9 mouse cellular contexts compared by ENCODE assay signal in the genomic region with DNA sequence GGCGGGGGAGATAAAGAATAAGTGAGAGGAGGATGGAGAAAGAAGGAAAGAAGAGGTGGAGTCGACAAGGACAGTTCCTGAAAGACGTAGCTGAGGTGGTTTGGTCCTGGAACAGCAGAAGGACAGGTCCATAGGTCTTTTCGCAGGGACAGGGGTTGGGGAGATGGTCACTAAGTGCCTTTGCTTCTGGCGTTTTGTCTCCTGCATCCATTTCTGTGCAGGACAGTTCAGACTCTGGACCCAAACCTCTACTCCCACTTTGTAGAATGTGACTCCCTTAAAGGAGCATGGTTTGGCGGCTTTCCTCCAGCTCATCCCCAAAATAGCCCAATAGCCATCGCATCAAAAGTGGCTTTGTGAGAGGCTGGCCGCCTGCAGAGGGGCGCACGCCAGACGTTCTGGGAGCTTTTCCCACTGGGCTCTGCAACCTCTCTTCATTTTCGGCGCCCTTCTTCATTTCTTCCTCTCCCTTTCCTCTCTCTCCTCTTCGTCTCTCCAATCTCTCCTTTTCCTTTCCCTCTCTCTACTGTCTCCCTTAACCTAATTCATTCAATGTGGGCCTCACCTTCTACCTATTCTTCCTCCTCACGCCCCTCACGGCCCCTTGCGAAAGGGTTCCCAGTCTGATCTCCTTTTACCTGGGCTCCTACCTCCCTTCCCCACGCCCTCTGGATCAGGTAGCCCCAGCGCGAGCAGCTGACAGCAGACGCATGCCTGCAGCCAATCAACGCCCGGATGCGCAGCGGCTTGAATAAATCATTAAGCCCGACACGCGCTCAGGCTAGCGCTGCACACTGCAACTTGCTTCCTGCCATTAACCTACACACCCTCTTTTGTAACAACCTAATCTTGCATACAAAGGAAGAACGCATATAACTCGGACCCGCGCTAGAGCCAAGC. TPM values are rescaled to one million over a fixed set of nuclear protein-coding genes. Genes with fewer than 3 reads are reported as not detected.
A peak's percentile ranks its signal among the peaks of the same experiment; 100 is the strongest.
DNase-seq lines count a peak whose midpoint lies in the region; ATAC-seq lines count a peak whose summit lies in the region.
"Had no signal": no experiment of that assay in that cellular context is flagged by ENCODE, and none has a peak within 500 bp of the region (broad histone marks: within the 10 kb centered on the region; RNA-seq: fewer than 3 reads in every experiment).

No protein-coding gene starts in this region.

- no peaks in the 10 kb centered on the region for H3K36me3 ChIP-seq in heart, embryonic 16.5 days (ENCODE audit: control insufficient read depth, insufficient read depth)
- H3K36me3 ChIP-seq in embryonic facial prominence, embryonic 15.5 days, result no peaks in the 10 kb centered on the region
- no peaks in the 10 kb centered on the region for H3K36me3 ChIP-seq in kidney, embryonic 14.5 days (ENCODE audit: control insufficient read depth, insufficient read depth, low read length)
- no peaks in the 10 kb centered on the region for H3K36me3 ChIP-seq in midbrain, embryonic 11.5 days (ENCODE audit: control insufficient read depth, insufficient read depth, low read length)

- no peak for DNase-seq in heart, adult 8-10 months (ENCODE audit: low spot score)
- DNase-seq in midbrain, embryonic 11.5 days (ENCODE audit: low spot score, missing footprints), result peak; percentile 94
- DNase-seq in yolk sac, embryonic 10.5 days (ENCODE audit: low spot score), result peak; percentile 61
- DNase-seq in gastrocnemius, postnatal 10 days, result no peak
- DNase-seq in urinary bladder, postnatal 25 days (ENCODE audit: low spot score), result no peak

- no peaks in the 10 kb centered on the region for H3K9me3 ChIP-seq in heart, embryonic 16.5 days (replicated peaks; ENCODE audit: control insufficient read depth, low read length)
- H3K9me3 ChIP-seq in embryonic facial prominence, embryonic 15.5 days (replicated peaks), result no peaks in the 10 kb centered on the region
- no peaks in the 10 kb centered on the region for H3K9me3 ChIP-seq in kidney, embryonic 14.5 days (ENCODE audit: control insufficient read depth, low read length)
- H3K9me3 ChIP-seq in midbrain, embryonic 11.5 days (ENCODE audit: control insufficient read depth, low read length), result no peaks in the 10 kb centered on the region

- H3K4me3 ChIP-seq in heart, embryonic 16.5 days (ENCODE audit: low read length), result peak overlapping the region; percentile 19
- H3K4me3 ChIP-seq in embryonic facial prominence, embryonic 15.5 days (replicated peaks), result peak overlapping the region; percentile 23
- no peak overlapping the region for H3K4me3 ChIP-seq in kidney, embryonic 14.5 days (ENCODE audit: low read length)
- H3K4me3 ChIP-seq in midbrain, embryonic 11.5 days (ENCODE audit: low read depth, low read length), result peak overlapping the region; percentile 29

- H3K4me1 ChIP-seq in heart, embryonic 16.5 days (ENCODE audit: control insufficient read depth, insufficient read depth, low read length), result peaks cover 7% of the 10 kb centered on the region
- peaks cover 11% of the 10 kb centered on the region for H3K4me1 ChIP-seq in embryonic facial prominence, embryonic 15.5 days
- peaks cover 7% of the 10 kb centered on the region; the same call in 1 of the 2 replicates for H3K4me1 ChIP-seq in kidney, embryonic 14.5 days (ENCODE audit: control insufficient read depth, insufficient read depth, low read length)
- peaks cover 45% of the 10 kb centered on the region for H3K4me1 ChIP-seq in midbrain, embryonic 11.5 days (ENCODE audit: control insufficient read depth, insufficient read depth, low read length)

- ATAC-seq in heart, embryonic 16.5 days (replicated peaks; ENCODE audit: extremely low read depth, insufficient read depth, low FRiP score), result no peak
- peak; percentile 57; the same call in 1 of the 2 replicates for ATAC-seq in embryonic facial prominence, embryonic 15.5 days (ENCODE audit: insufficient number of reproducible peaks, low FRiP score, low TSS enrichment, low read depth)
- peak; percentile 68 for ATAC-seq in kidney, embryonic 14.5 days (ENCODE audit: low FRiP score, low TSS enrichment)
- peak; percentile 33; the same call in 1 of the 2 replicates for ATAC-seq in midbrain, embryonic 11.5 days (ENCODE audit: low FRiP score)

- 2% methylated on average over 33 of the region's 33 CpGs for WGBS in heart, embryonic 16.5 days
- WGBS in embryonic facial prominence, embryonic 15.5 days, result under 1% methylated on average over 33 of the region's 33 CpGs
- under 1% methylated on average over 33 of the region's 33 CpGs for WGBS in kidney, embryonic 14.5 days
- under 1% methylated on average over 33 of the region's 33 CpGs for WGBS in midbrain, embryonic 11.5 days

- peaks cover 76% of the 10 kb centered on the region for H3K27me3 ChIP-seq in heart, embryonic 16.5 days (ENCODE audit: control insufficient read depth, insufficient read depth, low read length)
- peaks cover 78% of the 10 kb centered on the region for H3K27me3 ChIP-seq in embryonic facial prominence, embryonic 15.5 days
- H3K27me3 ChIP-seq in kidney, embryonic 14.5 days (ENCODE audit: control insufficient read depth, insufficient read depth, low read length), result peaks cover 74% of the 10 kb centered on the region
- H3K27me3 ChIP-seq in midbrain, embryonic 11.5 days (ENCODE audit: control insufficient read depth, insufficient read depth, low read length), result no peaks in the 10 kb centered on the region

- H3K9ac ChIP-seq in heart, embryonic 16.5 days (ENCODE audit: low read length), result no peak overlapping the region
- H3K9ac ChIP-seq in embryonic facial prominence, embryonic 15.5 days, result no peak overlapping the region
- no peak overlapping the region for H3K9ac ChIP-seq in kidney, embryonic 14.5 days (ENCODE audit: low read depth, low read length)
- H3K9ac ChIP-seq in midbrain, embryonic 11.5 days (ENCODE audit: low read length), result peak overlapping the region; percentile 55

- peak overlapping the region; percentile 44 for H3K4me2 ChIP-seq in heart, embryonic 16.5 days (ENCODE audit: low read depth, low read length)
- peak overlapping the region; percentile 35 for H3K4me2 ChIP-seq in embryonic facial prominence, embryonic 15.5 days (replicated peaks)
- peak overlapping the region; percentile 24 for H3K4me2 ChIP-seq in kidney, embryonic 14.5 days (replicated peaks; ENCODE audit: low read depth, low read length)
- peak overlapping the region; percentile 77 for H3K4me2 ChIP-seq in midbrain, embryonic 11.5 days

- no peak overlapping the region for H3K27ac ChIP-seq in heart, embryonic 16.5 days (ENCODE audit: low read length)
- H3K27ac ChIP-seq in embryonic facial prominence, embryonic 15.5 days (replicated peaks), result no peak overlapping the region
- no peak overlapping the region for H3K27ac ChIP-seq in kidney, embryonic 14.5 days (ENCODE audit: low read depth, low read length)
- peak overlapping the region; percentile 84 for H3K27ac ChIP-seq in midbrain, embryonic 11.5 days (ENCODE audit: low read depth, low read length)

RNA-seq across cellular contexts. Expression of a gene that starts 7.5 kb away (rescaled TPM):
- 0.32 and 0.93 TPM in 2 replicates for polyA plus RNA-seq in heart, embryonic 16.5 days (2015; fragmentation: Nextera tagmentation; extraction: Ambion mirVana)
- total RNA-seq in heart, adult 8-10 months (2022), result not detected
- polyA plus RNA-seq in embryonic facial prominence, embryonic 15.5 days (2015; fragmentation: Nextera tagmentation; extraction: Ambion mirVana), result 1.9 TPM in 2 replicates
- polyA plus RNA-seq in kidney, embryonic 14.5 days (2014; fragmentation: Nextera tagmentation; extraction: Ambion mirVana), result 0.70 and 0.93 TPM in 2 replicates
- polyA plus RNA-seq in midbrain, embryonic 11.5 days (2014; fragmentation: Nextera tagmentation; extraction: Ambion mirVana), result 94.5 and 95.2 TPM in 2 replicates
- total RNA-seq in gastrocnemius, postnatal 10 days (2021), result not detected
- total RNA-seq: neutrophil, adult 5-6 weeks had no signal

RNA-seq across cellular contexts. Expression of a gene that starts 35.6 kb away (rescaled TPM):
- polyA plus RNA-seq in heart, embryonic 16.5 days (2015; fragmentation: Nextera tagmentation; extraction: Ambion mirVana), result 0.32 TPM in 1 of 2 replicates, not detected in the other
- 10 to 100 TPM; 42.2 to 72.8 (median 45.1) TPM for total RNA-seq in heart, adult 8-10 months (2022)
- not detected in 2 replicates for polyA plus RNA-seq in embryonic facial prominence, embryonic 15.5 days (2015; fragmentation: Nextera tagmentation; extraction: Ambion mirVana)
- polyA plus RNA-seq in kidney, embryonic 14.5 days (2014; fragmentation: Nextera tagmentation; extraction: Ambion mirVana), result 0.36 and 0.60 TPM in 2 replicates
- 0.15 TPM in 1 of 2 replicates, not detected in the other for polyA plus RNA-seq in midbrain, embryonic 11.5 days (2014; fragmentation: Nextera tagmentation; extraction: Ambion mirVana)
- under 1 TPM in 1 of 2 experiments, not detected in 1; 0.14 TPM for total RNA-seq in gastrocnemius, postnatal 10 days (2021)
- total RNA-seq: neutrophil, adult 5-6 weeks had no signal

Comparison
In these comparisons a context has a peak if more than half of its experiments do, and no peak if none do; other contexts are left out.
1. H3K4me2 ChIP-seq: peak in every context shown above with its lines; median percentile 77 in midbrain, embryonic 11.5 days; 44 in heart, embryonic 16.5 days; 35 in embryonic facial prominence, embryonic 15.5 days; 24 in kidney, embryonic 14.5 days.
2. DNase-seq: peak in midbrain, embryonic 11.5 days (single experiment) and yolk sac, embryonic 10.5 days (single experiment); none in heart, adult 8-10 months (single experiment), gastrocnemius, postnatal 10 days (single experiment) and urinary bladder, postnatal 25 days (single experiment).
3. RNA of a gene that starts 7.5 kb away (polyA plus RNA-seq): 94.5 to 95.2 TPM in midbrain, embryonic 11.5 days; 1.9 TPM in embryonic facial prominence, embryonic 15.5 days, 0.70 to 0.93 TPM in kidney, embryonic 14.5 days and 0.32 to 0.93 TPM in heart, embryonic 16.5 days; every median in the first group is over 10 times any median in the second.